Mouse (Mus musculus): ENCODE data around the gene Ppp1r14d. TPM values are rescaled to one million over a fixed set of nuclear protein-coding genes. Genes with fewer than 3 reads are reported as not detected.

Gene Ppp1r14d
- polyA plus RNA-seq, 1 experiment = not detected

GRCm38 (mm10) chr2:119203871-119204460 lies 25.7 kb downstream of the Ppp1r14d start:
- no peak for DNase-seq (ENCODE audit: low read depth in 1 of 2, low spot score in 2 of 2)
- WGBS = 89% methylated on average over 4 of the region's 4 CpGs
- TF ChIP-seq POLR2A (IDR thresholded peaks at IDR 0.05; ENCODE audit: low read depth, low read length) (no peak), CTCF (IDR thresholded peaks at IDR 0.05; ENCODE audit: extremely low read depth, insufficient read depth, insufficient read length, insufficient replicate concordance) (no peak)

DNA sequence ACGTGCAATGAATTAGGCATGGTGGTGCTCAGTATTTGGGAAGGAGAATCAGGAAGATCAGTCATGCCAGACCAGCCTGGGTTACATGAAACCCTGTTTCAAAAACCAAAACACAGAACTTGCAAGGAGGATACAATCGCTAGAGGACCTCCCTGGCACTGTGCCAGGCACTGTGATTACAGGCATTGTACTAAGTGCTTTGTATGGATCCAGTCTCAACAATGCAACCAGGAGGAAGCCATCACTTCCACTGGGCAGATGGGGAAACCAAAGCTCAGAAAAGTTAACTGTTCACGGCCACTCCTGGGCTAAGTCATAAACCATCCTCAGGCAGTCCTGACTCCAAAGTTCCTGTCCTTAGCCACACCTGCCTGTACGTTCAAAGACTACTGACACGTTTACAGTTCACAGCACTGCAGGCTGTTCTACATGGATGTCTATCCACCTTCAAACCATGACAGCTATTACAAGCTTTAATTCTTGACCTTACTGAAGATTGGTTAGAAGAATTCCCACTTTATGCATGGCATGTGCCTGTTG lies 26.7 kb downstream of the Ppp1r14d start:
- H3K4me3 ChIP-seq (ENCODE audit: extremely low read depth, insufficient read depth, insufficient read length) = no peak overlapping the region
- no peaks in the 10 kb centered on the region for H3K27me3 ChIP-seq (ENCODE audit: control insufficient read depth, insufficient read depth, low read length)
- DNase-seq (ENCODE audit: low read depth in 1 of 2, low spot score in 2 of 2) = no peak
- no peaks in the 10 kb centered on the region for H3K36me3 ChIP-seq (ENCODE audit: control insufficient read depth, insufficient read depth, low read length)
- 0 out of 2 replicates have a peak, but pooled peaks cover 2% of the 10 kb centered on the region for H3K4me1 ChIP-seq (ENCODE audit: control insufficient read depth, insufficient read depth, insufficient read length)
- no peak for TF ChIP-seq CTCF (IDR thresholded peaks at IDR 0.05; ENCODE audit: extremely low read depth, insufficient read depth, insufficient read length, insufficient replicate concordance)
- TF ChIP-seq POLR2A (IDR thresholded peaks at IDR 0.05; ENCODE audit: low read depth, low read length) = no peak
- no peak overlapping the region for H3K27ac ChIP-seq (ENCODE audit: insufficient read depth, low read length)
- 78% methylated on average over 5 of the region's 5 CpGs for WGBS

More at GRCm38 (mm10) chr2:119203871-119204460, 25.7 kb downstream of the Ppp1r14d start:
- no peak overlapping the region for H3K4me3 ChIP-seq (ENCODE audit: extremely low read depth, insufficient read depth, insufficient read length)
- no peak overlapping the region for H3K27ac ChIP-seq (ENCODE audit: insufficient read depth, low read length)
- 0 out of 2 replicates have a peak, but pooled peaks cover 3% of the 10 kb centered on the region for H3K4me1 ChIP-seq (ENCODE audit: control insufficient read depth, insufficient read depth, insufficient read length)
- H3K36me3 ChIP-seq (ENCODE audit: control insufficient read depth, insufficient read depth, low read length) = no peaks in the 10 kb centered on the region
- H3K27me3 ChIP-seq (ENCODE audit: control insufficient read depth, insufficient read depth, low read length) = no peaks in the 10 kb centered on the region

DNA sequence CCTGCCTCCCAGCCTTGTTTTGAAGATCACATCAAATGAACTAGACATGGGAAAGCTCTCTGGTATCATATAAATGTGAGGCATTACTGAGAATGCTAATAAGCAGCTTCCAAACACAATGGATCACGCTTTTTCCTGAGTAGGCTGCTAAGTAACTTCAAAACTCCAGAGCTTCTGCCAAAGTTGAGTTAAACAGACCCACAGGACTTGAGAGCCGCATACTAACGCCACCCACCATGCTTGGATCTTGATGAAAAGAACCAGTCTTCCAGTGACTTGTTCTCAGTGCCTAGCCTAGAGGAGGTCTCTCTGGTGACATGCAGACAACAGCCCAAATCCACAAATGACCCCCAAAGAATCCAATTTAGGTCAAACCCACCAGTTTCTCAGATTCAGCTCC lies 30.8 kb downstream of the Ppp1r14d start:
- H3K27ac ChIP-seq (ENCODE audit: insufficient read depth, low read length) = no peak overlapping the region
- no peaks in the 10 kb centered on the region for H3K27me3 ChIP-seq (ENCODE audit: control insufficient read depth, insufficient read depth, low read length)
- H3K4me1 ChIP-seq (ENCODE audit: control insufficient read depth, insufficient read depth, insufficient read length) = no peaks in the 10 kb centered on the region
- H3K36me3 ChIP-seq (ENCODE audit: control insufficient read depth, insufficient read depth, low read length) = no peaks in the 10 kb centered on the region
- TF ChIP-seq CTCF (IDR thresholded peaks at IDR 0.05; ENCODE audit: extremely low read depth, insufficient read depth, insufficient read length, insufficient replicate concordance) (no peak), POLR2A (IDR thresholded peaks at IDR 0.05; ENCODE audit: low read depth, low read length) (no peak)
- WGBS = 87% methylated on average over 3 of the region's 3 CpGs
- no peak overlapping the region for H3K4me3 ChIP-seq (ENCODE audit: extremely low read depth, insufficient read depth, insufficient read length)
- DNase-seq (ENCODE audit: low read depth in 1 of 2, low spot score in 2 of 2) = no peak

DNA sequence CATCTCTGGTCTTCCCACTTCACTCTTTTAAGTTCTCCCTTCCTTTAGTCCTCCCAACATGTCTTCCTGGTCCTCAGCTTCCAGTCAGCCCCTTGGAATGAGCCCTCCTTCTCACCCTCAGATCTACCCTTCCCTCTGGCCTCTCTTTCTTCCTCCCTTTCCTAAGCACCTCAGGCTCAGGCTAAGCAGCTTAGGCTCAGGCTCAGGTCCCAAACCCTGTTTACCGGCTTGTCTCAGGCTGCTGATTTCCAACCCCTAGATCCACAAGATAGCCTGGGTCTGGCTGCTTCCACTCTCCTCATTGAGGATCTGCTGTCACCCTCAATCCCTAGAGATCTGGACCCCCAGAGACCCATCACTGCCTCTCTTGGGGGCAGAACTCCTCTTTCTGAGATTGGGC lies 31.7 kb downstream of the Ppp1r14d start:
- H3K4me3 ChIP-seq (ENCODE audit: extremely low read depth, insufficient read depth, insufficient read length) = no peak overlapping the region
- DNase-seq (ENCODE audit: low read depth in 1 of 2, low spot score in 2 of 2) = no peak
- H3K4me1 ChIP-seq (ENCODE audit: control insufficient read depth, insufficient read depth, insufficient read length) = no peaks in the 10 kb centered on the region
- TF ChIP-seq CTCF (IDR thresholded peaks at IDR 0.05; ENCODE audit: extremely low read depth, insufficient read depth, insufficient read length, insufficient replicate concordance) = no peak
- TF ChIP-seq POLR2A (IDR thresholded peaks at IDR 0.05; ENCODE audit: low read depth, low read length) = no peak
- H3K27ac ChIP-seq (ENCODE audit: insufficient read depth, low read length) = no peak overlapping the region
- no peaks in the 10 kb centered on the region for H3K27me3 ChIP-seq (ENCODE audit: control insufficient read depth, insufficient read depth, low read length)
- no peaks in the 10 kb centered on the region for H3K36me3 ChIP-seq (ENCODE audit: control insufficient read depth, insufficient read depth, low read length)
- 90% methylated on average over 1 of the region's 1 CpGs for WGBS

GRCm38 (mm10) chr2:119197493-119197892 lies 32.2 kb downstream of the Ppp1r14d start:
- no peaks in the 10 kb centered on the region for H3K27me3 ChIP-seq (ENCODE audit: control insufficient read depth, insufficient read depth, low read length)
- 90% methylated on average over 1 of the region's 1 CpGs for WGBS
- no peak overlapping the region for H3K4me3 ChIP-seq (ENCODE audit: extremely low read depth, insufficient read depth, insufficient read length)
- no peak overlapping the region for H3K27ac ChIP-seq (ENCODE audit: insufficient read depth, low read length)
- no peak for TF ChIP-seq POLR2A (IDR thresholded peaks at IDR 0.05; ENCODE audit: low read depth, low read length)
- no peak for TF ChIP-seq CTCF (IDR thresholded peaks at IDR 0.05; ENCODE audit: extremely low read depth, insufficient read depth, insufficient read length, insufficient replicate concordance)
- H3K4me1 ChIP-seq (ENCODE audit: control insufficient read depth, insufficient read depth, insufficient read length) = no peaks in the 10 kb centered on the region
- no peak for DNase-seq (ENCODE audit: low read depth in 1 of 2, low spot score in 2 of 2)
- no peaks in the 10 kb centered on the region for H3K36me3 ChIP-seq (ENCODE audit: control insufficient read depth, insufficient read depth, low read length)

DNA sequence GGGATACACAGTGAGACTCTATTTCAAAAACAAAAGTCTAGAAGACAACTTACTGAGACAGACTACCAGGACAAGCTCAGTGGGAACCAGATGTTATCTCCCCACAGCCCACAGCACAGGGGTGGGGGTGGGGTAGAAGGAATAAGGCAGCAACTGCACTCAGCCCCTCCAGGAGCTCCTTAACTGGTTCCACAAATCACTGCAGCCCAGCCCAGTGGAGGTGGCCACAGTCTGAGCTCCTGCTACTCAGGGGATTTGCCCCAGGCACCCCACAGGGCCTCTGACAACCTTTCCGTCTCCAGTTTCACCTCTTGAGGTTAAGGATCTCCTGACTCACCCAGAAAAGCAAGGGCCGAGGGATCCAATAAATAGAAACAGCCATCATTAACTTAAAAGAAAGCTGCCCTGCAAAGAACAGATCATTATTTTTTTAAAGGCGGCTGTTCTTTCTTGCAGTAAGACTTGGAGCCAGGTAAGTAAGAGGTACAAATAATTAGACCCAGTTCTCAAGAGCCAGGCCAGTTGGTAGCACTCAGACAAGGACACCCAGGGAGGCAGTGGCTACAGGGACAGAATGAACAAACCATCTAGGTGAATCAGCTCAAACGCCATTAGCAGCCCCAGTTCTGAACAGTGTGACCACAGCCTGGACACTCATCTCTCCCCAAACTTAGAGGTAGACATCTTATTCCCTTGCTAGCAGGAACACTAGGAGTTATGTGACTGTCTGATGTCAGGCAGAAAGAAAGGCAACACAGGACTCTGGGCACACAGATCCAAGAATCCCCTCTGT lies 33.2 kb downstream of the Ppp1r14d start:
- DNase-seq (ENCODE audit: low read depth in 1 of 2, low spot score in 2 of 2) = no peak
- H3K4me1 ChIP-seq (ENCODE audit: control insufficient read depth, insufficient read depth, insufficient read length) = no peaks in the 10 kb centered on the region
- TF ChIP-seq CTCF (IDR thresholded peaks at IDR 0.05; ENCODE audit: extremely low read depth, insufficient read depth, insufficient read length, insufficient replicate concordance) (no peak), POLR2A (IDR thresholded peaks at IDR 0.05; ENCODE audit: low read depth, low read length) (no peak)
- H3K4me3 ChIP-seq (ENCODE audit: extremely low read depth, insufficient read depth, insufficient read length) = no peak overlapping the region
- no peaks in the 10 kb centered on the region for H3K27me3 ChIP-seq (ENCODE audit: control insufficient read depth, insufficient read depth, low read length)
- H3K27ac ChIP-seq (ENCODE audit: insufficient read depth, low read length) = no peak overlapping the region
- no peaks in the 10 kb centered on the region for H3K36me3 ChIP-seq (ENCODE audit: control insufficient read depth, insufficient read depth, low read length)
- WGBS = 85% methylated on average over 4 of the region's 4 CpGs
